8 mouse cellular contexts compared by ENCODE assay signal in the genomic region with DNA sequence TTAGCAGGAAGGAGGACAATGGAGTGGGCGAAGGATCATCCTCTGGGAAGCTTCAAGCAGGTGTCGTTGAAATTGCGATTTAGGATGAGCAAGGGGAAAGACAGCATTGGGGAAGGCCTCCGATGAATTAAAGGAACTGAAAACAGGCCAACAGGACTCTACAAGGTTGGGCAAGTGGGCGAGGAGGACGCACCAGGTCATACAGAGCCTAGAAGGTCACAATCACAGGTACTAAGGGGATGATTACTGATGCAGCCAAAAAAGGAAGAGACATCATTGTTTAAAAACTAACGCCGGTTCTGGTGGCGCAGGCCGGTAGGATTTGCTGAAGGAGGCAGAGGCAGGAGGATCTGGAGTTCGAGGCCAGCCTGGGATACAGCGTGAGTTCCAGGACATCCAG. TPM values are rescaled to one million over a fixed set of nuclear protein-coding genes. Genes with fewer than 3 reads are reported as not detected.
DNase-seq lines count a peak whose midpoint lies in the region; ATAC-seq lines count a peak whose summit lies in the region.

No protein-coding gene starts in this region.

- no peak for ATAC-seq in heart, embryonic 13.5 days (ENCODE audit: extremely low read depth, insufficient number of reproducible peaks, low FRiP score, low TSS enrichment)
- ATAC-seq in limb, embryonic 13.5 days (ENCODE audit: low FRiP score, low read depth) = no peak
- no peak for ATAC-seq in megakaryocyte, adult 5-6 weeks (ENCODE audit: poor library complexity, severe bottlenecking)

- peak overlapping the region; percentile 82 for H3K4me2 ChIP-seq in heart, embryonic 13.5 days
- H3K4me2 ChIP-seq in limb, embryonic 13.5 days (replicated peaks) = peak overlapping the region; percentile 80

- H3K9ac ChIP-seq in heart, embryonic 13.5 days = 0 out of 2 replicates have a peak overlapping the region, but pooled peaks have one; percentile 95
- H3K9ac ChIP-seq in limb, embryonic 13.5 days = no peak overlapping the region

- no peaks in the 10 kb centered on the region for H3K9me3 ChIP-seq in heart, embryonic 13.5 days
- no peaks in the 10 kb centered on the region for H3K9me3 ChIP-seq in limb, embryonic 13.5 days

- H3K36me3 ChIP-seq in heart, embryonic 13.5 days = peaks cover 32% of the 10 kb centered on the region
- peaks cover 26% of the 10 kb centered on the region for H3K36me3 ChIP-seq in limb, embryonic 13.5 days

- H3K4me3 ChIP-seq in heart, embryonic 13.5 days = peak overlapping the region; percentile 76; the same call in 1 of the 2 replicates
- H3K4me3 ChIP-seq in limb, embryonic 13.5 days = peak overlapping the region; percentile 86

- H3K27ac ChIP-seq in heart, embryonic 13.5 days (replicated peaks) = no peak overlapping the region
- H3K27ac ChIP-seq in limb, embryonic 13.5 days = no peak overlapping the region

- 70% methylated on average over 12 of the region's 12 CpGs for WGBS in heart, embryonic 13.5 days
- 77% methylated on average over 12 of the region's 12 CpGs for WGBS in limb, embryonic 13.5 days

- H3K27me3 ChIP-seq in heart, embryonic 13.5 days (replicated peaks) = peaks cover 9% of the 10 kb centered on the region
- H3K27me3 ChIP-seq in limb, embryonic 13.5 days = no peaks in the 10 kb centered on the region

- no peak for DNase-seq in heart, adult 18-20 months
- peak; percentile 45 for DNase-seq in testis, postnatal 10 days (ENCODE audit: low spot score)
- DNase-seq in testis, postnatal 14 days (ENCODE audit: low spot score) = no peak
- no peak for DNase-seq in left cerebral cortex, adult 9 months (ENCODE audit: low spot score in 2 of 2)
- no peak for DNase-seq in left cerebral cortex, adult 11 months (ENCODE audit: low spot score)

- peaks cover 38% of the 10 kb centered on the region for H3K4me1 ChIP-seq in heart, embryonic 13.5 days
- peaks cover 35% of the 10 kb centered on the region for H3K4me1 ChIP-seq in limb, embryonic 13.5 days

RNA-seq across cellular contexts. Expression of a gene that starts 0.5 kb away (rescaled TPM):
- polyA plus RNA-seq in heart, embryonic 13.5 days (2015; fragmentation: Nextera tagmentation; extraction: Ambion mirVana) = 91.8 and 94.9 TPM in 2 replicates
- 10 to 100 TPM; 23.4 to 26.0 TPM for total RNA-seq in heart, adult 18-20 months (2021)
- polyA plus RNA-seq in limb, embryonic 13.5 days (2015; fragmentation: Nextera tagmentation; extraction: Ambion mirVana) = 114 and 127 TPM in 2 replicates
- 33.7 and 44.9 TPM in 2 replicates for total RNA-seq in megakaryocyte, adult 5-6 weeks (2015)
- total RNA-seq in megakaryocyte, adult 5-6 weeks (2017) = 48.2 and 52.2 TPM in 2 replicates

RNA-seq across cellular contexts. Expression of a gene that starts 7.7 kb away (rescaled TPM):
- 2.7 TPM in 2 replicates for polyA plus RNA-seq in heart, embryonic 13.5 days (2015; fragmentation: Nextera tagmentation; extraction: Ambion mirVana)
- total RNA-seq in heart, adult 18-20 months (2021) = 1 to 10 TPM; 1.2 to 3.1 TPM
- 6.2 and 6.3 TPM in 2 replicates for polyA plus RNA-seq in limb, embryonic 13.5 days (2015; fragmentation: Nextera tagmentation; extraction: Ambion mirVana)
- 10.4 and 11.1 TPM in 2 replicates for total RNA-seq in megakaryocyte, adult 5-6 weeks (2015)
- total RNA-seq in megakaryocyte, adult 5-6 weeks (2017) = 13.4 and 14.0 TPM in 2 replicates

RNA-seq across cellular contexts. Expression of a gene that starts 9.9 kb away (rescaled TPM):
- 1,372 and 1,500 TPM in 2 replicates for polyA plus RNA-seq in heart, embryonic 13.5 days (2015; fragmentation: Nextera tagmentation; extraction: Ambion mirVana)
- 1,000 to 10,000 TPM; 1,354 to 1,581 TPM for total RNA-seq in heart, adult 18-20 months (2021)
- 1,635 and 1,682 TPM in 2 replicates for polyA plus RNA-seq in limb, embryonic 13.5 days (2015; fragmentation: Nextera tagmentation; extraction: Ambion mirVana)
- 448 and 487 TPM in 2 replicates for total RNA-seq in megakaryocyte, adult 5-6 weeks (2015)
- 829 and 973 TPM in 2 replicates for total RNA-seq in megakaryocyte, adult 5-6 weeks (2017)

RNA-seq across cellular contexts. Expression of a gene that starts 13.7 kb away (rescaled TPM):
- 1.4 and 1.6 TPM in 2 replicates for polyA plus RNA-seq in heart, embryonic 13.5 days (2015; fragmentation: Nextera tagmentation; extraction: Ambion mirVana)
- total RNA-seq in heart, adult 18-20 months (2021) = under 1 TPM in 1 of 2 experiments, not detected in 1; 0.05 TPM
- 10.0 and 10.5 TPM in 2 replicates for polyA plus RNA-seq in limb, embryonic 13.5 days (2015; fragmentation: Nextera tagmentation; extraction: Ambion mirVana)
- total RNA-seq in megakaryocyte, adult 5-6 weeks (2015) = not detected in 2 replicates
- total RNA-seq in megakaryocyte, adult 5-6 weeks (2017) = not detected in 2 replicates

RNA-seq across cellular contexts. Expression of a gene that starts 36.2 kb away (rescaled TPM):
- 68.8 and 83.6 TPM in 2 replicates for polyA plus RNA-seq in heart, embryonic 13.5 days (2015; fragmentation: Nextera tagmentation; extraction: Ambion mirVana)
- total RNA-seq in heart, adult 18-20 months (2021) = 10 to 100 TPM; 65.0 to 67.4 TPM
- polyA plus RNA-seq in limb, embryonic 13.5 days (2015; fragmentation: Nextera tagmentation; extraction: Ambion mirVana) = 74.0 and 83.4 TPM in 2 replicates
- total RNA-seq in megakaryocyte, adult 5-6 weeks (2015) = 23.8 and 31.2 TPM in 2 replicates
- 22.9 and 32.6 TPM in 2 replicates for total RNA-seq in megakaryocyte, adult 5-6 weeks (2017)
